Mouse (Mus musculus): ENCODE data around the gene Wfikkn1. TPM values are rescaled to one million over a fixed set of nuclear protein-coding genes. Genes with fewer than 3 reads are reported as not detected.
A peak's percentile ranks its signal among the peaks of the same experiment; 100 is the strongest.
"Not testable (repeated sequence)": the region's sequence is repeated elsewhere in the genome, so short reads cannot be mapped to it uniquely, and the experiment has no call there.

The Wfikkn1 gene
- total and polyA plus RNA-seq, 3 experiments = 0.19 to 0.53 TPM; not detected in 1

DNA sequence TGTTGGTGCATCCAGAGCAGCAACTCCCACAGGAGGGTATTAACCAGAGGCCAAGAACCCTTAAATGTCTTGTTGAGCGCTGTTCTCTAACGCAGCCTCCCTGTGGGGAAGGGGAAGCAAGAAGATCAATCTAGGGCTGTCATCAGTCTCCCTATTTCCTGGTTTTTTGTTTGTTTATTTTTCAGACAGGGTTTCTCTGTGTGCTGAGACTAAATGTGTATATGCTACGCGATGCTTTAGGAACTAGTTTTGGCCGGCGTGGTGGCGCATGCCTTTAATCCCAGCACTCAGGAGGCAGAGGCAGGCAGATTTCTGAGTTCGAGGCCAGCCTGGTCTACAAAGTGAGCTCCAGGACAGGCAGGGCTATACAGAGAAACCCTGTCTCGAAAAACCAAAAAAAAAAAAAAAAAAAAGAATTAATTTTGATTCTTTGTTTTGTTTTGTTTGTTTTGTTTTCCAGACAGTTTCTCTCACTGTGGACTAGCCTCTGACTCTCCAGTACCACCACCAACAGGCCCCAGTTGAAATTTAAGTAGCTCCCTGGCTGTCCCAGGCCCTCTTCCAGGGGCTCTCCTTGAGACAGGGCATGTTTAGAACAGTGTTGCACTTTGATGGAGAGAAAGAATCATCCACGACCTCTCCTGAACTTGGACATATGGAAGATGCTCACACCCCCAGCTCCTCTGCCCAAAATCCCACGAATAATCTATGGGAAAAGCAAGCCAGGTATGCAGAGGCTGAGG lies 7.1 kb downstream of the Wfikkn1 start (continued):
- peak; percentile 20; the same call in 1 of the 2 replicates for TF ChIP-seq SIN3A (IDR thresholded peaks at IDR 0.05; ENCODE audit: low read length)
- no peak for TF ChIP-seq TCF12 (IDR thresholded peaks at IDR 0.05; ENCODE audit: low read depth, low read length)
- no peak for TF ChIP-seq EP300 (IDR thresholded peaks at IDR 0.05; ENCODE audit: low read depth in 1 of 2, low read length in 2 of 2)
- 0 out of 2 replicates have a peak, but pooled peaks have one; percentile 12 for TF ChIP-seq HCFC1 (IDR thresholded peaks at IDR 0.05; ENCODE audit: low read depth, low read length)
- TF ChIP-seq TBP (IDR thresholded peaks at IDR 0.05; ENCODE audit: low read depth, low read length) = peak; percentile 99
- TF ChIP-seq GABPA (IDR thresholded peaks at IDR 0.05; ENCODE audit: low read depth, low read length) = no peak
- TF ChIP-seq ZNF384 (IDR thresholded peaks at IDR 0.05; ENCODE audit: low read depth, low read length) = peak; percentile 56; the same call in 1 of the 2 replicates
- no peak for TF ChIP-seq E2F4 (IDR thresholded peaks at IDR 0.05; ENCODE audit: borderline replicate concordance, low read depth, low read length)

DNA sequence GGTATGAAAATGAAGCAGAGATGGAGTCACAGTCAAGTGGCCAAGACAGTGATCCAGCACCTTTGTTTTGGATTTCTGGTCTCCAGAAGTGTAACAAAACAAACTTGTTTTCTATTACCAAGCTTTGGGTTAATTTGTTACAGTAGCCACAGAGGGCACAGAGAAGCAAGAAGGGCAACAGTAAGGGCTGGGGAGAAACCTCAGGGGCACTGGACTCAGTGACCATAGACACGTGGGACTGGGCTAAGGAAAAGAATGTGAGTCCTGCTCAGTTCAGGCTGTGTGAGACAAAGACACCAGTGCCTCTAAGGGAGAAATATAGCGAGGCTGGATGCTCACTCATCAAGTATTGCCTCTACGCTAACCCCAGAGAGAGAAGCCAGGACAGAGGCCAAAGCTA lies 8.0 kb downstream of the Wfikkn1 start:
- Histone ChIP-seq H3K9me3 (replicated peaks; ENCODE audit: insufficient read depth, low read length) (no peaks in the 10 kb centered on the region), H3K27ac (ENCODE audit: control insufficient read depth, low read depth, low read length) (no peak overlapping the region), H3K36me3 (ENCODE audit: control insufficient read depth in 1 of 2, insufficient read depth in 2 of 2, low read length in 2 of 2) (peaks cover 0 to 7% of the 10 kb centered on the region in 2 experiments; a peak in 2 of 4 replicates), H3K4me1 (ENCODE audit: control insufficient read depth in 1 of 2, insufficient read depth in 2 of 2, low read length in 2 of 2) (peaks cover 2 to 19% of the 10 kb centered on the region in 2 experiments; a peak in 3 of 4 replicates), H3K4me3 (ENCODE audit: control insufficient read depth in 1 of 2, insufficient read depth in 1 of 2, low read depth in 2 of 2, low read length in 2 of 2) (no peak overlapping the region), H3K27me3 (ENCODE audit: control insufficient read depth in 1 of 2, insufficient read depth in 2 of 2, low read length in 2 of 2) (no peaks in the 10 kb centered on the region), H3K79me2 (ENCODE audit: control insufficient read depth, insufficient read depth, low read length, poor library complexity) (peaks cover 14% of the 10 kb centered on the region), H3K9ac (ENCODE audit: control insufficient read depth, low read depth, low read length, poor library complexity, severe bottlenecking) (no peak overlapping the region)
- TF ChIP-seq GATA1 (IDR thresholded peaks at IDR 0.05; ENCODE audit: low read depth, low read length) (no peak), GABPA (IDR thresholded peaks at IDR 0.05; ENCODE audit: low read depth, low read length) (no peak), MEF2A (IDR thresholded peaks at IDR 0.05; ENCODE audit: extremely low read depth, insufficient replicate concordance, low read depth, low read length, poor library complexity, severe bottlenecking) (no peak), TCF12 (IDR thresholded peaks at IDR 0.05; ENCODE audit: low read depth, low read length) (no peak), ZMIZ1 (IDR thresholded peaks at IDR 0.05; ENCODE audit: low read depth, low read length) (no peak), USF2 (IDR thresholded peaks at IDR 0.05; ENCODE audit: borderline replicate concordance in 1 of 2, insufficient read depth in 1 of 2, low read depth in 1 of 2, low read length in 2 of 2) (no peak), NRF1 (IDR thresholded peaks at IDR 0.05; ENCODE audit: insufficient read depth, low read depth, low read length, poor library complexity, severe bottlenecking) (no peak), SMC3 (IDR thresholded peaks at IDR 0.05; ENCODE audit: low read depth, low read length) (no peak), SIN3A (IDR thresholded peaks at IDR 0.05; ENCODE audit: low read length) (no peak), KAT2A (conservative IDR thresholded peaks at IDR 0.05; ENCODE audit: low read depth, low read length) (no peak), MAFK (IDR thresholded peaks at IDR 0.05; ENCODE audit: borderline replicate concordance, low read depth, low read length) (no peak), BHLHE40 (IDR thresholded peaks at IDR 0.05; ENCODE audit: borderline replicate concordance, low read depth, low read length) (no peak)
- no peak for DNase-seq (ENCODE audit: low read depth, low spot score)

DNA sequence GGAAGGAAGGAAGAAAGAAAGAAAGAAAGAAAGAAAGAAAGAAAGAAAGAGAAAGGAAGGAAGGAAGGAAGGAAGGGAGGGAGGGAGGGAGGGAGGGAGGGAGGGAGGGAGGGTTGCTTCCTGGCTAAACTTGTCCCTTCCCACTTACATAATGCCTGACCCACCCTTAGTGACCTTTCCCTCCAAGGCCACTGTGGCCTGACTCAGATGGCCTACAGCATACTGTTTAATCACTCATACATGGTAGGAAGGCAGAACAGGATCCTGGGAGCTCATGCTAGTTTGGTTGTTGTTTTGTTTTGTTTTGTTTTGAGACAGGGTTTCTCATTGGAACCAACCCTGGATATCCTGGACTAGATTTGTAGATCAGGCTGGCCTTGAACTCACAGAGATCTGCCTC lies 9.1 kb downstream of the Wfikkn1 start:
- not testable (repeated sequence) for H3K9ac ChIP-seq (ENCODE audit: control insufficient read depth, low read depth, low read length, poor library complexity, severe bottlenecking); H3K27me3 ChIP-seq (ENCODE audit: control insufficient read depth in 1 of 2, insufficient read depth in 2 of 2, low read length in 2 of 2); H3K36me3 ChIP-seq (ENCODE audit: control insufficient read depth in 1 of 2, insufficient read depth in 2 of 2, low read length in 2 of 2); H3K27ac ChIP-seq (ENCODE audit: control insufficient read depth, low read depth, low read length); H3K4me3 ChIP-seq (ENCODE audit: control insufficient read depth in 1 of 2, insufficient read depth in 1 of 2, low read depth in 2 of 2, low read length in 2 of 2); H3K9me3 ChIP-seq (replicated peaks; ENCODE audit: insufficient read depth, low read length); DNase-seq (ENCODE audit: low read depth, low spot score)
- H3K4me1 ChIP-seq (ENCODE audit: control insufficient read depth in 1 of 2, insufficient read depth in 2 of 2, low read length in 2 of 2) = peaks cover 2 to 15% of the 10 kb centered on the region in 2 experiments; a peak in 3 of 4 replicates
- H3K79me2 ChIP-seq (ENCODE audit: control insufficient read depth, insufficient read depth, low read length, poor library complexity) = peaks cover 23% of the 10 kb centered on the region
